Mouse (Mus musculus): Measurements from ENCODE around the gene Tbx2.

The Tbx2 gene

DNA sequence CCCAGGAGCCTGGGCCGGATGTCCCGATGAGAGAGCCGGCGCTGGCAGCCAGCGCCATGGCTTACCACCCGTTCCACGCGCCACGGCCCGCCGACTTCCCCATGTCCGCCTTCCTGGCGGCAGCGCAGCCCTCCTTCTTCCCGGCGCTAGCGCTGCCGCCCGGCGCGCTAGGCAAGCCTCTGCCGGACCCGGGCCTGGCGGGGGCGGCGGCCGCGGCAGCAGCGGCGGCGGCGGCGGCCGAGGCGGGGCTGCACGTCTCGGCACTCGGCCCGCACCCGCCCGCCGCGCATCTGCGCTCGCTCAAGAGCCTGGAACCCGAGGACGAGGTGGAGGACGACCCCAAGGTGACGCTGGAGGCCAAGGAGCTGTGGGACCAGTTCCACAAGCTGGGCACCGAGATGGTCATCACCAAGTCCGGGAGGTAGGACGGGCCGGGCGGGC, 750 bp downstream of the Tbx2 start:
- peaks cover 5% of the 10 kb centered on the region for H3K27me3 ChIP-seq (ENCODE audit: control insufficient read depth, insufficient read depth, low read length, poor library complexity, severe bottlenecking)
- no peak for DNase-seq (ENCODE audit: low read depth, low spot score)
- no peaks in the 10 kb centered on the region for H3K36me3 ChIP-seq (ENCODE audit: control insufficient read depth, insufficient read depth, low read length, poor library complexity, severe bottlenecking)

DNA sequence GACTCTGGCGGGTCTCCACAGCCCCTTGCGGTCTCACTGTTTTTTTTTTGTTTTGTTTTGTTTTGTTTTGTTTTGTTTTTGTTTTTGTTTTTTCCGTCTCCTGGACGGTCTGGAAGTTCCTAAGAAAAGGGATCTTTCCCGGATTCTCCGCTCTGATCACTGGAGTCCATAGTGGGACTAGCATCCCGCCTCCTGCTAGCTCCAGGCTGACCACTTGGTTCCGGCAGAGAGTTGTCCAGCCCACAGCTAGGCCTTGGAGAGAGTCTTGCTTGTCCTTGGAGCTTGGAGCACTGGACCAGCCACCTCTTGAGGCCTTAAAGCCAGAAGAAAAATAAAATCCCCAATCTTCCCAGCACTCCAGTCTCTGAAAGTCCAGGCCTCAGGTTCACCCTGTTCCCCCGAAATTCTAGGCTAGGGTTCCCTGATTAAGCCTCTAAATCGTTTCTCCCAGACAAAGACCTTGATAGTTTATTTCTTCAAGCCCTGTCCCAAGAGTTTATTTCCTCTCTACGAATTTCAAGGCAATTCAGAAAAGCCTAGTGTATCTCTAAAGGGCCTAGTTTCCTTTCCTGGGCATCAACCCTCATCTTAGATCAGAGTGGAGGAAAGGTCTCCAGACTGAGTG, 1.5 kb downstream of the Tbx2 start:
- no peak for DNase-seq (ENCODE audit: low read depth, low spot score)
- Histone ChIP-seq H3K36me3 (ENCODE audit: control insufficient read depth, insufficient read depth, low read length, poor library complexity, severe bottlenecking) (no peaks in the 10 kb centered on the region), H3K27me3 (ENCODE audit: control insufficient read depth, insufficient read depth, low read length, poor library complexity, severe bottlenecking) (peaks cover 5% of the 10 kb centered on the region)

DNA sequence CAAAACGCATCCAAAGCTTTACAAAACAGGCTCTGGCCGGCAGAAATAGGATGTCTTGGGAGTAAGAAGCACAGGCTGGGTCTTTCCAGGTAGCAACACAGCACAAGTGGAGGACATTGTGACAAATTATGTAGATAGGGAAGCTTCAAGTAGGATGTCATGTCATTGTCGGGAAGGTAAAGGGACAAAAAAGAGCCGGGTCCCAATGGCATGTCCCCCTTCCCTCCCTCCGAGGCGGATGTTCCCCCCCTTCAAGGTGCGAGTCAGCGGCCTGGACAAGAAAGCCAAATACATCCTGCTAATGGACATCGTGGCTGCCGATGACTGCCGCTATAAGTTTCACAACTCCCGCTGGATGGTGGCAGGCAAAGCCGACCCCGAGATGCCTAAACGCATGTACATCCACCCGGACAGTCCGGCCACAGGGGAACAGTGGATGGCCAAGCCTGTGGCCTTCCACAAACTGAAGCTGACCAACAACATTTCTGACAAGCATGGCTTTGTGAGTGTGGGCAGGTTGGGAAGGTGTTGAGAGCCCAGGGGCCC, 2.1 kb downstream of the Tbx2 start:
- peaks cover 5% of the 10 kb centered on the region for H3K27me3 ChIP-seq (ENCODE audit: control insufficient read depth, insufficient read depth, low read length, poor library complexity, severe bottlenecking)
- no peaks in the 10 kb centered on the region for H3K36me3 ChIP-seq (ENCODE audit: control insufficient read depth, insufficient read depth, low read length, poor library complexity, severe bottlenecking)
- no peak for DNase-seq (ENCODE audit: low read depth, low spot score)

DNA sequence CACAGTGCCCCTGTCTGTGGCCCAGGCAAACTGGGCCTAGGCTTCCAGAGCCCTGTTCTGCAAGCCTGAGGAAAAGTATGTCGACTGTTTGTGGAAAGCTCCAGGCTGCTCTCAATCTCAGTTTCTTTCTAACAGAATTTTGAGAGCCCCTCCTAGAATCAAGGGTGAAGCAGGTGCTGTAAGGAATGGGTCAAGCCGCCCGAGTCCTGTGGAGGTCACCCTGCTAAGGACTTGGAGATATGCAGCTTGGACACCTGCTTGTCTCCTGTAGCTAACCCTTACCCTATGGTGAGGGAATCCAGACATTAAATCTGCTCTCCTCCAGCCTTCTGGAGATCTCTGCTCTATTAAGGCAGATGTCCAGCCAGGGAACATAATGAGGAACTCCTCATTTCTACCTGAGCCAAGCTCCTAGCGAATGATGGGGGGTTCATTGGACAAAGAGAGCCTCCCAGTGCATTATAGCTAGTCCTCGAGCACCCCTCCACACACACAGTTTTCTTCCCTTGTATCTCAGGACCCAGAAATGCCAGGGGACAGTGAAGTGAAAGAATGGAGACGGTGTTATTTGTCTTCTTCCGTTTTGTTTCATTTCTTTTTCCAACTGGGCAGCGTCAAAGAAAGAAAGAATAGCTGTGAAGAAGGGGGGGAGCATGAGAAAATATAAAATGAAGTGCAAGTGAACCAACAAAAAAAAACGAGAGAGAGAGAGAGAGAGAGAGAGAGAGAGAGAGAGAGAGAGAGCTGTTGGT, 2.8 kb downstream of the Tbx2 start:
- Histone ChIP-seq H3K36me3 (ENCODE audit: control insufficient read depth, insufficient read depth, low read length, poor library complexity, severe bottlenecking) (no peaks in the 10 kb centered on the region), H3K27me3 (ENCODE audit: control insufficient read depth, insufficient read depth, low read length, poor library complexity, severe bottlenecking) (peaks cover 5% of the 10 kb centered on the region)
- DNase-seq (ENCODE audit: low read depth, low spot score): no peak

DNA sequence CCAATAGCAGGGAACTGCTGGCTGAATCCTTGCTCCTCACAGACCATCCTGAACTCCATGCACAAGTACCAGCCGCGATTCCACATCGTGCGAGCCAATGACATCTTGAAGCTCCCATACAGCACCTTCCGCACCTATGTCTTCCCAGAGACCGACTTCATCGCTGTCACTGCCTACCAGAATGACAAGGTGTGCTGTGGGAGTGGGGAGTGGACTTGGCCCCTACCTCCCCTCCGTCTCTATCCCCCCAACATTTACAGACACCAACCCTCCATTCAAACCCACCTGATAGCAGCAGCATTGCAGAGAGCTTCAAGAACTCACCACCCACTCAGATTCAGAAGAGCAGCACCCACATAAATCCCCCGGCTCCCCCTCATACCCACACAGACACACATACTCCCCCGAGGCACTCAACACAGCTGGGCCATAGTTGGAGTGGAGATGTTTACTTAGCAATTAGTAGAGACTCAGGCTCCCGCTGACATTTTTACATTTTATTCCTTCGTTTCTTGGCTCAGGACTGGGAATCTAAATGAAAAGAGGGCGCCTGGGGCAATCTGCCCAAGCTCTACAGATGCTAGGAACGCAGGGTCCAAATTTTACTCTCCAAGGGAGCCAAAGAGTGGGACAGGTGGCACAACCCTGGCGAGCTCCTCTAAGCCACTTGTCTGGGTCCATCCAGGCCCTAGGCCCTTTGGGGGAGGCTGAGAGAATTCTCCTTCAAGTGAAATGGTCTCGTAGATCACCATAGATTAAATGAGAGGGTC, 3.6 kb downstream of the Tbx2 start:
- DNase-seq (ENCODE audit: low read depth, low spot score): no peak
- H3K36me3 ChIP-seq (ENCODE audit: control insufficient read depth, insufficient read depth, low read length, poor library complexity, severe bottlenecking): no peaks in the 10 kb centered on the region
- peaks cover 5% of the 10 kb centered on the region for H3K27me3 ChIP-seq (ENCODE audit: control insufficient read depth, insufficient read depth, low read length, poor library complexity, severe bottlenecking)

DNA sequence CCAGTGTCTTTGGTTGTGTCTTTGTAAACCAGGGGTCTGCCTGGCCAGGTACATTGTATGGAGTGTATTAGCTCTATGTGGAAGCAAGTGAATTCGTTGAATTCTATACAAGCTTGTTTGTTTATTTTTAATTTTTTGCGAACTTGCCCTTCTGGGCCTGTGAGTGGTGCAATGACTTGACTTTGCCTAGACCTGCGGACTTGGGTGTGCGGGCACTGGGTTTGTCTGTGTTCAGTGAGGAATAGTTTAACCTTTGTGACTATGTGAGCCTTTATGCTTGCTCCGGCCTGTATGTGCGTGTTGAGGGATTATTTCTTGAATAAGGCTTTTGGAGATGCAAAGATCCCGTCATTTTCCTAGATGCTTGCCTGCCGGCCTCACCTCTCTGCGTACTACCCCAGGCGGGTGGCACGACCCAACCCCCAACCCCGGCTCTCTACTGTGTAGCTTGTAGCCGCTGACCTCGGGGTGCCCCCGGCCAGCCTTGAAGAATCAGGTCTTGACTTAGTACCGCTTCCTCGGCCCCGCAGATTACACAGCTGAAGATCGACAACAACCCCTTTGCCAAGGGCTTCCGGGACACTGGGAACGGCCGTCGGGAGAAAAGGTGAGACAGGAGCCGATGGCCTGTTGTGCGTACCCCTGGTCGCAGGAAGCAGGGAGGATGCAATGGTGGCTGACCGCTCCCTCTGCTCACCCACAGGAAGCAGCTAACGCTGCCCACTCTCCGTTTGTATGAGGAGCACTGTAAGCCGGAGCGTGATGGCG, 4.4 kb downstream of the Tbx2 start:
- no peak for DNase-seq (ENCODE audit: low read depth, low spot score)
- peaks cover 5% of the 10 kb centered on the region for H3K27me3 ChIP-seq (ENCODE audit: control insufficient read depth, insufficient read depth, low read length, poor library complexity, severe bottlenecking)
- H3K36me3 ChIP-seq (ENCODE audit: control insufficient read depth, insufficient read depth, low read length, poor library complexity, severe bottlenecking): no peaks in the 10 kb centered on the region

DNA sequence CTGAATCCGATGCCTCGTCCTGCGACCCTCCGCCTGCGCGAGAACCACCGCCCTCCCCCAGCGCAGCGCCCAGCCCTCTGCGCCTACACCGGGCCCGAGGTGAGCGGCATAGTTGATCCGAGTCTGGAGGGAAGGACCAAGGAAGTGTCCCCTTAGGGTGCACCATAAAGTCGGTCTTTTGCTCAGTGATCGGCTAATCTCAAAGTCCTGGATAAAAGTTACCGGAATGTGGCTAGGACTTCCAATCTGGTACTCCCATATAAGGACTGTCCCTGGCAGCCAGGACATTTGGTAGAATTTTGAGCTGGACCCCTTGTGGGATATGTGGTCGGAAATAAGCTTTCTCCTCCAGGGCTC, 4.9 kb downstream of the Tbx2 start:
- H3K36me3 ChIP-seq (ENCODE audit: control insufficient read depth, insufficient read depth, low read length, poor library complexity, severe bottlenecking): no peaks in the 10 kb centered on the region
- peaks cover 1% of the 10 kb centered on the region for H3K27me3 ChIP-seq (ENCODE audit: control insufficient read depth, insufficient read depth, low read length, poor library complexity, severe bottlenecking)
- DNase-seq (ENCODE audit: low read depth, low spot score): no peak

DNA sequence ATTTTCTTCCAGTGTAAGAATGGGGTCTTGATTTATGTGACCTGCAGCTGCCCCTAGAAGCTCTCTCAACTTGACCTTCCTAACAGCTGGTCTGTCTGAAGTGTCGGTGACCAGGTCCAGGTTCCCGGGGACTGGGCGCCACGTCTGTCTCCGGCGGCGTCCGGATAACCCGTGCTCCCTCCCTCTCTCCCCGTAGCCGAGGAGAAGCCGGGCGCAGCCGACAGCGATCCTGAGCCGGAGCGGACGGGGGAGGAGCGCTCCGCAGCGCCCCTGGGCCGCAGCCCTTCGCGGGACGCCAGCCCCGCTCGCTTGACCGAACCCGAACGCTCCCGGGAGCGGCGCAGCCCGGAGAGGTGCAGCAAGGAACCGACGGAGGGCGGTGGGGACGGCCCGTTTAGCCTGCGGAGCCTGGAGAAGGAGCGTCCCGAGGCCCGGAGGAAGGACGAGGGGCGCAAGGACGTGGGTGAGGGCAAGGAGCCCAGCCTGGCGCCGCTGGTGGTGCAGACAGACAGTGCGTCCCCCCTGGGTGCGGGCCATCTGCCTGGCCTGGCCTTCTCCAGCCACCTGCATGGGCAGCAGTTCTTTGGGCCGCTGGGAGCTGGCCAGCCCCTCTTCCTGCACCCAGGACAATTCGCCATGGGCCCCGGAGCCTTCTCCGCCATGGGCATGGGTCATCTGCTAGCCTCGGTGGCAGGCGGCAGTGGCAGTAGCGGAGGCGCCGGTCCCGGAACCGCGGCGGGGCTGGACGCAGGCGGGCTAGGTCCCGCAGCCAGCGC, 5.5 kb downstream of the Tbx2 start:
- H3K27me3 ChIP-seq (ENCODE audit: control insufficient read depth, insufficient read depth, low read length, poor library complexity, severe bottlenecking): peaks cover 1% of the 10 kb centered on the region
- H3K36me3 ChIP-seq (ENCODE audit: control insufficient read depth, insufficient read depth, low read length, poor library complexity, severe bottlenecking): no peaks in the 10 kb centered on the region
- DNase-seq (ENCODE audit: low read depth, low spot score): no peak

DNA sequence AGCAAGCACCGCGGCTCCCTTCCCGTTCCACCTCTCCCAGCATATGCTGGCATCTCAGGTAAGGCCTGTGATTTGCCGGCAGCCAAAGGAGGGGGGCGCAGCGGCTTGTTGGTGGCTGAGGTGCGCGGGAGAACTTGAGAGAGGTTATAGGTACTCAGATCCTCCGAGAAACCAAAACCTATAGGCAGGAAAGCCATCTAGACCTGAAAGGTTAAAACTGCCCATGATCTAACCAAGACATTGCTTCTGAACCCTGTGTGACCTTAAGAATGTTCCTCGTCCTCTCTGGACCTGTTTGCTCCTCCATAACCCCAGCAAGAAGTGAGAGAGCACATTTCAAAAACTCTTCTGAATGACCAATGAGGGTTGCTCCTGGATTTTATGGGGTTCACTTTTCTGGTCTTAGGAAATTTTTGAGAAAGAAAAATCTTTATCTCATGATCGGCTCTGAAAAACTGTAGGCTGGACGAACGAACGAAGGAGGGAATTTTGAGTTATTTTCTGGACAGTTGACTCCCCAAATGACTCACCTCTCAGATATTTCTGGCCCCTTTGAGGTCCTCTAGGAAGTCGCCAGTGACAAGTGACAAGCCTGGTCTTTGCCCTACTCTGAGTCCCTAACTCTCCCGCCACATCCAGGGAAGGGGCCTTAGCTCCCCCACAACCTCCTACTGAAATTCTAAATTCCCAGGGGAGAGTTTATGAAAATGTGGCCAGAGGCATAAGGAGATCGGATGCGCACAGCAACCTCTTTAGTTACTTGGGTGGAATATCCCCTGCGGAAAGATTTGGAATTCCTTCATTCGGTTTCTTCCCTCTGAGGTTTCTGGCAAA, 6.3 kb downstream of the Tbx2 start:
- H3K36me3 ChIP-seq (ENCODE audit: control insufficient read depth, insufficient read depth, low read length, poor library complexity, severe bottlenecking): no peaks in the 10 kb centered on the region
- peaks cover 1% of the 10 kb centered on the region for H3K27me3 ChIP-seq (ENCODE audit: control insufficient read depth, insufficient read depth, low read length, poor library complexity, severe bottlenecking)
- no peak for DNase-seq (ENCODE audit: low read depth, low spot score)

DNA sequence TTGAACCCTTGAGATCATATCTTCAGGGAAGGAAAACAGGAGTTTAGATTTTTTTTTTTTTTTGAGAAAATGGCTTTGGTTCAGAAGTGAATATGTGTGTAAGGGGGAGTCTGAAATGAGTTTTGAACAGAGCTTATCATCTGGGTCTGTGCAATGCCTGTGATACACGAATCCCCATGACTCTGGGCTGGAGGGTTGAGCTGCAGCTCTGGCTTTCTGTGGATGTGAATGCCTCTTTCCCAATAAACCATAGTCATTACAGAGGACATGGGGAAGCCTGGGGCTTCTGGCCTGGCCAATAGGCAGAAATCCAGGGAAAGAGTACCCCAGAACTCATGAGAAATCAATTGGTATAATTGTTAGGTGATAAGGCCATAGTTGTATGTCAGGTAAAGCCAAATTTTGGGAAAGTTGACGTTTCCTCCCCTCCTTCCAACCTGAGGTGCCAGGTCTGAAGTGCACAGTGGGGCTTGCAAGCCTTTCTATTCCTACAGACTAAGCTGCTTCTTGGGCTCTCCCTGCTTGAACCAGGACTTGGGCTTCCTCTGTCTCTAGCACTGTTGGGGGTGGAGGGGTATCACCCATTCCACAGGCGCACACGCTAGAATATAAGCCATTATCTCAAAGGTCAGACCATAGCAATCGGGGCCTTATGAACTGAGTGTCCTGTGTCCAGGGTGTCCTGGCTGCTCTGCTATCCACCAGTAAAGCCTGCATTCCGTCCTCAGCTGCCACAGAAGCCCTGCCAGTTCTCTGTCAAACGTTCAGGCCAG, 7.1 kb downstream of the Tbx2 start:
- no peak for DNase-seq (ENCODE audit: low read depth, low spot score)
- Histone ChIP-seq H3K36me3 (ENCODE audit: control insufficient read depth, insufficient read depth, low read length, poor library complexity, severe bottlenecking) (no peaks in the 10 kb centered on the region), H3K27me3 (ENCODE audit: control insufficient read depth, insufficient read depth, low read length, poor library complexity, severe bottlenecking) (peaks cover 1% of the 10 kb centered on the region)

DNA sequence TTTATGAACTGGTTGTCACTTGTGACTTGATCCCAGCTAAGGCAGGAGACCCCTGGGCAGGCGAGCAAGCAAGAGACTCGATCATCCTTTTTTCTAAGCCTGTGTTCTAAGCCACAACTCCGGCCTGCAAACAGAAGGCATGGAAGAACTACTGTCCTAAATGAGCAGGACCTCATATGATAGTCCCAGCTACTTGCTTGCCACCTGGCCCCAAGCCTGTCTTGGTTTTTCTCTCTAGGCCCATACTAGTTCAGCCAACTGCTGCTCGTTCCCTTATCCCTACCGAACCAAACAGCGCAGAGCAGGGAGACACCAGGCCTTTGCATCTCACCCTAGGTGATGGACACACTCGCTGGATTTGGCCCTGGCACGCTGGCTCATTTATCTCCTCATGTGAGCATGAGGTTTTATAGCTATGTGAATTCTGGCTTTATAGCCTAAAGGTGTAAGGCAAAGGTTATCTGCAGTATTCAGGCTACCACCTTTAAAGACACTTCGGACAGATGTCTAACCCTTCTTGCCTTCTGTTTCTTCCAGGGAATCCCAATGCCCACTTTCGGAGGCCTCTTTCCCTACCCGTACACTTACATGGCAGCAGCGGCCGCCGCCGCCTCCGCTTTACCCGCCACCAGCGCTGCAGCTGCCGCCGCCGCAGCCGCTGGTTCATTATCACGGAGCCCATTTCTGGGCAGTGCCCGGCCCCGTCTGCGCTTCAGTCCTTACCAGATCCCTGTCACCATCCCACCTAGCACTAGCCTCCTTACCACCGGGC, 7.9 kb downstream of the Tbx2 start:
- no peak for DNase-seq (ENCODE audit: low read depth, low spot score)
- no peaks in the 10 kb centered on the region for H3K36me3 ChIP-seq (ENCODE audit: control insufficient read depth, insufficient read depth, low read length, poor library complexity, severe bottlenecking)
- H3K27me3 ChIP-seq (ENCODE audit: control insufficient read depth, insufficient read depth, low read length, poor library complexity, severe bottlenecking): peaks cover 1% of the 10 kb centered on the region

DNA sequence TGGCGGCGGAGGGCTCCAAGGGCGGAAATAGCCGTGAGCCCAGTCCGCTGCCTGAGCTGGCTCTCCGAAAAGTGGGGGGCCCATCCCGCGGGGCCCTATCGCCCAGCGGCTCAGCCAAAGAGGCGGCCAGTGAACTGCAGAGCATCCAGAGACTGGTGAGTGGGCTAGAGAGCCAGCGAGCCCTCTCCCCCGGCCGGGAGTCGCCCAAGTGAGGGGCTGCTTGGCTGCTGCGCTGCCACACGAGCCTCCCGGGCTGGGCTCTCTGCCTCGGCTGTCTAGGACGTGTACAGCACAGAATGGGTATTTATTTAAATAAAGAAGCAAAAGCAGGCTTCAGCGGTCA, 8.4 kb downstream of the Tbx2 start:
- Histone ChIP-seq H3K27me3 (ENCODE audit: control insufficient read depth, insufficient read depth, low read length, poor library complexity, severe bottlenecking) (peaks cover 1% of the 10 kb centered on the region), H3K36me3 (ENCODE audit: control insufficient read depth, insufficient read depth, low read length, poor library complexity, severe bottlenecking) (no peaks in the 10 kb centered on the region)
- DNase-seq (ENCODE audit: low read depth, low spot score): no peak
